Mouse (Mus musculus): ENCODE data around the gene Grap2. TPM values are rescaled to one million over a fixed set of nuclear protein-coding genes. Genes with fewer than 3 reads are reported as not detected.

Grap2 gene
- polyA plus RNA-seq, 1 experiment: 0.25 TPM

DNA sequence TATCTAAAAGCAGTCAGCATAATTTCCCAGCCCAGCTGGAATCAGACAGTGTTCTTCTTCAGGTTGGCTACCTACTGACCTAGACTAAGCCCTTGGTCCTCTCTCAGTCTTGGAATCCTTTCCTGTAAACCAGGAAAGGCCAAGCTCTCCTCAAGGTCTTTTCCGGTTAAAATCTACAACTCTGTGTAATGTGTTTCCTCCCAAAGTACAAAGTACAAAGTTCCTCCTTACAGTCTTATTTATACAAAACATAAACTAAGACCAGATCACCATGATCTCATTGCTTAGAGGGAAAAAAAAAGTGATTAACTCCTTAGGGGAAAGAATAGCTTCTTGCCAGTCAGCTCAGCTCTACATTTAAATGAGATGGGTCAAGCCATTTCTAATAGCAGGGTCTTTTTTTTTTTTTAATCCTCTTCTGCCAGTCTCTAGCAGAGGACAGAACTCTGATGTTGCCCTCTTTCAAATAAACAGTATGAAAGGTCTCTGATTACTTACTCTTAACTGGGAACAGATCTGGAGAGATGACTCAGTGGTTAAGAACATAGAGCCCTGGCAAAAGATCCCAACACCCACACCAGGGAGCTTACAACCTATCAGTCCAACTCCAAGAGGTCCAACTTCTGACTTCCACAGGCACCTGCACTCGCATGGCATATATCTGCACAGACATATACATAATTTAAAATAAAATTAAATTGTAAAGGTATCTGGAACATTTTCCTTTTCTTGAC lies 69.5 kb downstream of the Grap2 start:
- Histone ChIP-seq H3K4me1 (ENCODE audit: control insufficient read depth, insufficient read depth, low read length) (peaks cover under 1% of the 10 kb centered on the region; the same call in 1 of the 2 replicates), H3K4me3 (ENCODE audit: insufficient read depth, low read length) (no peak overlapping the region), H3K27ac (ENCODE audit: insufficient read depth, low read length) (no peak overlapping the region)
- TF ChIP-seq CTCF (IDR thresholded peaks at IDR 0.05; ENCODE audit: extremely low read depth, insufficient read depth, low read length) (no peak), POLR2A (IDR thresholded peaks at IDR 0.05; ENCODE audit: extremely low read depth, insufficient read depth, low read length) (no peak)

DNA sequence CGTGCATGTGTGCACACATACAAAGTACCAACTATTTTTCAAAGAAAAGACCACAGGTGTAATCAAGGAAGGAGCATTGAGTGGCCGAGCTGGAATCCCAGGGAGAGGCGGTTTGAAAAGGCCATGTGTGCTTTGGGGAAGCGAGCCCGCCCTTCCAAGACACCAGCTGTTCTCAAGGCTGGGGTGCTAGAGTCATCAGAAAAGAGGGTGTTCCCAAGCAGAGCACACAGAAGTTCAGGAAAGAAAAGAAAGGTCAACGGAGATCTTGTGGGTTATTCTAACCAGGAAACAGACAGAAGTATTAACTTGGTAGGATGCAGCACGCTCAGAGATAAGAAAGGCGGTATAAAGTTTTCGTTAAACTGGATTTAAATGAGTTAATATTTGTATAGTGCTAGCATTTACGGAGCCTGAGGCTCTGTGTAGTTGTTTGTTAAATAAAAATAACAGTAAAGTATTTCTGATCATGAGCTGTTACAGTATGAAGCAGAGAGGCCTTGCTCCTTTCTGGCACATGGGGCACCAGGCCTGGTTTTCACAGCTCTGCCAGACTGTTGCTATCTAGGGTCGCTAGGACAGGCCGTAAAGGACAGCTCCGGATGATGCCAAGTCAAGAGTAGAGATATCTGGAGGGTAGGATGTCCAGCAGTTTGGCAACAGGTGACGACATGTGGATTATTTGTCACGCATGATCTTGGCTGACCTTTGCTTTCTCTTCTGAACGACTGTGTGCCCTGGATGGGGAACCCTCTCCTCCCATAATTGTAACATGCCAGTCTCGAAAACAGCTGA lies 72.8 kb downstream of the Grap2 start:
- Histone ChIP-seq H3K4me3 (ENCODE audit: insufficient read depth, low read length) (no peak overlapping the region), H3K4me1 (ENCODE audit: control insufficient read depth, insufficient read depth, low read length) (peaks cover 2% of the 10 kb centered on the region; the same call in 1 of the 2 replicates), H3K27ac (ENCODE audit: insufficient read depth, low read length) (no peak overlapping the region)
- TF ChIP-seq POLR2A (IDR thresholded peaks at IDR 0.05; ENCODE audit: extremely low read depth, insufficient read depth, low read length) (no peak), CTCF (IDR thresholded peaks at IDR 0.05; ENCODE audit: extremely low read depth, insufficient read depth, low read length) (no peak)

DNA sequence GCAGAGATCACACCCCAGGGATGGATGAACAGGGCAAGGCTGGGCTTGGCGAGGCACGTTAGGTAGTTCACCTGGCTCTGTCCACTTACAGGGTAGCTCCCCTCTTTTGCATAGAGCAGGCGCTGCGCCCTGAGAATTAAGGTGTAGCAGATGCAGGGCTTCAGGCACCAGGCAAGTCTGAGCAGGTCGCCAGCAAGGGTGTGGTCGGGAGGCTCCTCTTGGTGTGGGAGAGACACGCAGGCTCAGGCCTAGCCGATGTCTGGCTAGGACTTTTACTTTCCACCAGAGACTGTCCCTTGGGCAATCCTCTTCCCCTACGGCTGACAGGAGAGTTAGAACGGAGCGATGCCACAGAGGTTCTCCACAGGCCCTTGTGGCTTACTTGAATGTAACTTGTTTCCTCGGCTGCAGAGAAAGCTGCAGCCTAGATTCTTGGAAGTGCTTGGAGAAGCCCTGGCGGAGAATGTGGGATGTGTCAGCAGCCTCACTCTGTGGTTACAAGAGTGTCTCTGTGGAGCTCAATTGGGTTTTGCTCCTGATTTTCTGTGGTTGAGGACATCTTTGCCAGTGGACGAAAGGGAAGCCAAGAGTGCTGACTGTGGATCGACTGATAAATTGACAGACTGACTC lies 76.7 kb downstream of the Grap2 start:
- TF ChIP-seq CTCF (IDR thresholded peaks at IDR 0.05; ENCODE audit: extremely low read depth, insufficient read depth, low read length): peak; percentile 31; the same call in 1 of the 2 replicates
- TF ChIP-seq POLR2A (IDR thresholded peaks at IDR 0.05; ENCODE audit: extremely low read depth, insufficient read depth, low read length): no peak
- Histone ChIP-seq H3K4me3 (ENCODE audit: insufficient read depth, low read length) (no peak overlapping the region), H3K4me1 (ENCODE audit: control insufficient read depth, insufficient read depth, low read length) (peaks cover 4% of the 10 kb centered on the region; the same call in 1 of the 2 replicates), H3K27ac (ENCODE audit: insufficient read depth, low read length) (no peak overlapping the region)

DNA sequence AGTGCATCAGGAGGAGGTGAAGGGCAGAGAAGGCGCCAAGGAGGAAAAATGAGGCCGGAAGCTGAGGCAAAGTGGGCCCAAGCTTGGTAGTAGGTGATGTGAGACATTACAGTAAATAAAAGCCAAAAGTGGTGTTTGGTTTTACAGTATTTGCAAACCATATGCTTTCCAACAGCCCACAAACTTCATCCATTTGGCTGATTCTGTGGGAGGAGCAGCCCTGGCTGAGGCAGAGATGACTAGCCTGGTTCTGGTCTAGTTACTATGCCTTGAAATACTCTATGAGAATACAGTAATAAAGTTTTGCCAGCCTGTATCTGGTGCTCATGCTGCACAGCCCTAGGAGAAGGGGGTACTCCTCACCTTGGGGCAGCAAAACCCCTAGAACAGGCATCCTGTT lies 78.0 kb downstream of the Grap2 start:
- no peak for TF ChIP-seq POLR2A (IDR thresholded peaks at IDR 0.05; ENCODE audit: extremely low read depth, insufficient read depth, low read length)
- no peak for TF ChIP-seq CTCF (IDR thresholded peaks at IDR 0.05; ENCODE audit: extremely low read depth, insufficient read depth, low read length)
- H3K4me1 ChIP-seq (ENCODE audit: control insufficient read depth, insufficient read depth, low read length): peaks cover 4% of the 10 kb centered on the region; the same call in 1 of the 2 replicates
- no peak overlapping the region for H3K27ac ChIP-seq (ENCODE audit: insufficient read depth, low read length)
- no peak overlapping the region for H3K4me3 ChIP-seq (ENCODE audit: insufficient read depth, low read length)

DNA sequence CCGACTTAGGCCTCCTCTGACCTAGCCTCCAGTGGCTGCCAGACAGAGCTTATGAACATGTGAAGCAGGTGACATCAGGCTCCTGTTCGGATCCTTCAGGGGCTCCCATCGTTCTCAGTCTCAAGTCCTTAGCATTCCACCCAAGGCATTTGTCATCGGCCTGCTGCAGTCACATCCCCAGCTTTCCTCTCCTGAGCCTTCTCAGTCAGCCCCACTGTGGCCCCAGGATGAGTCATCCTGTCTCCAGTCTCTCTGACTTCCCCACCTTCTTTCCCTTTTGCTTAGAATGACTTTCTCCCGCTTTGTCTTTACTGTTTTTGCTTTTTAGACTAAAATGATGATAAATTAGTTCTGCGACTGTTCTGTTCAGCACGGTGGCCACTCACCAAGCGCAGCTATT lies 81.5 kb downstream of the Grap2 start:
- TF ChIP-seq POLR2A (IDR thresholded peaks at IDR 0.05; ENCODE audit: extremely low read depth, insufficient read depth, low read length) (no peak), CTCF (IDR thresholded peaks at IDR 0.05; ENCODE audit: extremely low read depth, insufficient read depth, low read length) (no peak)
- Histone ChIP-seq H3K4me1 (ENCODE audit: control insufficient read depth, insufficient read depth, low read length) (peaks cover 11% of the 10 kb centered on the region), H3K27ac (ENCODE audit: insufficient read depth, low read length) (no peak overlapping the region), H3K4me3 (ENCODE audit: insufficient read depth, low read length) (no peak overlapping the region)

DNA sequence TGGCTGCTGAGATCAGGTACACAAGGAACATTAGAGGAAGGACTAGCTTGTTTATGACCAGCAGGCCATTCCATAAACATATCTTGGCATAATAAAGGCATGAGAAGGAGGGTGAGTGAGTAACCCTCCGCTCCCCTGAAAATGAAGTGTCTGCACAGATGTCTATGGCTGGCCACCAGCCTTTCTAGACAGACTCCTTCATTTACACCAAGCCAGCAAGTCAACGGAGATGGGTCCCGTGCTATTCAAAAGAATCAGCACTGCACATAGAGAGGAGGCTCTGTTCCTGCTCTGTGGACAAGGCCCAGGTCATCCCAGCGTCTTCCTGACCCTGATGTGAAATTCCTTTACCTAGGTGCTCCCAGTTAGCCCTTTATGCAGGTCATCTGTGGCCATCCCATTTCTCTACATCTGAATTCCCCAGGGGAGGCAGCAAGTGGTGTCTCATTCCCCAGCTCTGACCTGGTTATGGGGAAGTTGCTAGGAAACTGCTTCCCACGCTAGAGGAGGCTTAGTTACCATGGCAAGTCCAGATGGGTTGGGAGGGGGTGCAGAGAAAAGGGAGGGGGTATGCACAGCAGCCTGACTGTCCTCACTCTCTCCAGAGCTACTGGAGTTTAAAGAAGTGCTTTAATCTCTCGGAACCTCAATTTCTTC lies 86.5 kb downstream of the Grap2 start:
- Histone ChIP-seq H3K27ac (ENCODE audit: insufficient read depth, low read length) (peak overlapping the region; percentile 36), H3K4me1 (ENCODE audit: control insufficient read depth, insufficient read depth, low read length) (peaks cover 14% of the 10 kb centered on the region), H3K4me3 (ENCODE audit: insufficient read depth, low read length) (no peak overlapping the region)
- TF ChIP-seq CTCF (IDR thresholded peaks at IDR 0.05; ENCODE audit: extremely low read depth, insufficient read depth, low read length): no peak
- peak; percentile 22; the same call in 1 of the 2 replicates for TF ChIP-seq POLR2A (IDR thresholded peaks at IDR 0.05; ENCODE audit: extremely low read depth, insufficient read depth, low read length)

DNA sequence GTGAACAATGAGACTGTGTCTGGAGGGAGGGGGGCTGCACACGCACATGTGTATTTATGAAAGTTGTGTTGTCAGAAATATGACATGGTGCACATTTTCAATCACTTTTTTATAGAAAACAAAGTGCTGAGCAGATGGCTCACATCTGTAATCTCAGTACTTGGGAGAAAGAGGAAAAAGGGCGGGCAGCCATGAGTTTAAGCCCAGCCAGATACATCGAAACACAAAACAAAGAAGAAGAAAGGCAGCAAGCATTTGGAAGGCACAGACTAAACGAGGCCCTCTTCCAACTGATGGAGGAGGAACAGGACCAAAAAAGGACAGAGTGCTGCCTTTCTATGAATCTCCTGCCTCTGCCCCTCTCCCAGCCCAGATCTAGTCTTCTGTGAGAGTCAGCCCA lies 88.6 kb downstream of the Grap2 start:
- no peak overlapping the region for H3K4me3 ChIP-seq (ENCODE audit: insufficient read depth, low read length)
- no peak overlapping the region for H3K27ac ChIP-seq (ENCODE audit: insufficient read depth, low read length)
- H3K4me1 ChIP-seq (ENCODE audit: control insufficient read depth, insufficient read depth, low read length): peaks cover 14% of the 10 kb centered on the region
- no peak for TF ChIP-seq POLR2A (IDR thresholded peaks at IDR 0.05; ENCODE audit: extremely low read depth, insufficient read depth, low read length)
- TF ChIP-seq CTCF (IDR thresholded peaks at IDR 0.05; ENCODE audit: extremely low read depth, insufficient read depth, low read length): no peak

DNA sequence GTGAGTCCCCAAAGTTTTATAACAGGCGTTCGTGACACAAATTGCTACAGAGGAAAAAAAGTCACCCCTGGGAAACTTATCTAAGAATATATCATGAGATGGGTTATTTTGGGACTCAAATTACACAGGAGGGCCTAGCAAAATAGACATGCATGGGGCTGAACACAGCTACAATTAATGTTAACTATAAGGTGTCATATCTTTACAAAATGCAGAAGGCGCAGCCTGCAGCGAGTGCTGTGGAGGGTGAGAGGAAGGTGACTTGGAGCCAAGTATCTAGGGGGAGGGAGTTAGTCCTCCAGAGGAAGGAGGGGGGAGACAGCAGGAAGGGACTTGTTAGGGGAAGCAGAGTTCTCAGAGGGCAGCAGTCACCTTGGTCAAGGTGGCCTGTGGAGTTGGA lies 92.0 kb downstream of the Grap2 start:
- no peak for TF ChIP-seq POLR2A (IDR thresholded peaks at IDR 0.05; ENCODE audit: extremely low read depth, insufficient read depth, low read length)
- TF ChIP-seq CTCF (IDR thresholded peaks at IDR 0.05; ENCODE audit: extremely low read depth, insufficient read depth, low read length): no peak
- no peak overlapping the region for H3K27ac ChIP-seq (ENCODE audit: insufficient read depth, low read length)
- H3K4me1 ChIP-seq (ENCODE audit: control insufficient read depth, insufficient read depth, low read length): peaks cover 7% of the 10 kb centered on the region
- H3K4me3 ChIP-seq (ENCODE audit: insufficient read depth, low read length): no peak overlapping the region
